Mouse (Mus musculus): ENCODE data around the gene Ankrd9. TPM values are rescaled to one million over a fixed set of nuclear protein-coding genes. Genes with fewer than 3 reads are reported as not detected.

The Ankrd9 gene
- polyA plus RNA-seq, 1 experiment from 2014 or later, result 22.7 TPM

DNA sequence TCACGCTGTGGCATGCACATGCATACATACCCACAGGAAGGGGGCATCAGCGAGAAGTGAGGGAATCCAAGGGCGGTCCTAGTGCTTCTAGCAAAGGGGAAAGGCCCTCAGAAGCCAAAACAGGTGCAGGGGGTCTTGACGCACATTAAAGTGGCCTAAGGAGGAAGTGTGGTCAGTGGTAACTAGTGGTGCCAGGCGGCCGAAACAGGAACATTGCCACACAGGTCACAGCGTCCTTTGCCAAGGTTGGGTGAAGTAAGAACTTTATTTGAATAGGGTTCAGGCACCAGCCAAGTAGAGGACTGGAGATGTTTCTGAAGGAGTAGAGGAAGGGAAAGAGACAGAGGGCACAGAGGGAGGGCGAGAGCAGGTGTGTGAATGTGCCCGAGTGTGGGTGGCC, 6.3 kb upstream of the Ankrd9 start:
- H3K4me2 ChIP-seq (replicated peaks), result no peak overlapping the region
- H3K4me1 ChIP-seq (replicated peaks), result peaks cover 15% of the 10 kb centered on the region
- no peaks in the 10 kb centered on the region for H3K27me3 ChIP-seq (replicated peaks)
- no peak overlapping the region for H3K9ac ChIP-seq
- WGBS, result 83% methylated on average over 9 of the region's 9 CpGs
- H3K9me3 ChIP-seq, result no peaks in the 10 kb centered on the region
- no peak for ATAC-seq
- H3K4me3 ChIP-seq (replicated peaks), result no peak overlapping the region
- H3K36me3 ChIP-seq, result no peaks in the 10 kb centered on the region
- H3K27ac ChIP-seq, result no peak overlapping the region

GRCm38 (mm10) chr12:110984598-110984997, 5.8 kb upstream of the Ankrd9 start:
- Histone ChIP-seq H3K9me3 (no peaks in the 10 kb centered on the region), H3K4me3 (replicated peaks) (no peak overlapping the region), H3K36me3 (no peaks in the 10 kb centered on the region), H3K27me3 (replicated peaks) (no peaks in the 10 kb centered on the region), H3K4me1 (replicated peaks) (peaks cover 18% of the 10 kb centered on the region), H3K9ac (no peak overlapping the region), H3K4me2 (replicated peaks) (no peak overlapping the region), H3K27ac (no peak overlapping the region)
- 54% methylated on average over 4 of the region's 4 CpGs for WGBS
- ATAC-seq, result 0 out of 2 replicates have a peak, but pooled peaks have one; percentile 31

DNA sequence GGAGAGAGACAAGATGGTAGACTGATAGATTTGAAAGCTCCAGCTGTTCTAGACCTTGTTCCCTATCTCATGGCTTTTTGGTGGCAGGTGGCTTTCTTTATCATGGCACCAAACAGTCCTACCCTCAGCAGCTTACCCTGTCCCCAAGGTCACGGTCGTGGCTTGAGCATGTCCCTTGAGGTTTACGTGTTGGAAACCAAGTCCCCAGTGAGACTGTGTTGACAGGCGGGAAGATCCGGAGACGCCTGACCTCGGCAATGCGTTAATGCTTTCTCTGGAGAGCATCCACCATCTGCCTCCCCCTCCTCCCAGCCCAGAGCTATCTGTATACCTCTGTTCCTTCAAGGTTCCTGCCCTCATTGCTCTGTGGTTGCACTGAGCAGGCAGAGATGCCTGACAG, 4.9 kb upstream of the Ankrd9 start:
- H3K27ac ChIP-seq, result no peak overlapping the region
- no peak overlapping the region for H3K4me3 ChIP-seq (replicated peaks)
- H3K36me3 ChIP-seq, result no peaks in the 10 kb centered on the region
- 71% methylated on average over 8 of the region's 8 CpGs for WGBS
- no peak overlapping the region for H3K4me2 ChIP-seq (replicated peaks)
- ATAC-seq, result no peak
- no peak overlapping the region for H3K9ac ChIP-seq
- H3K27me3 ChIP-seq (replicated peaks), result no peaks in the 10 kb centered on the region
- peaks cover 22% of the 10 kb centered on the region for H3K4me1 ChIP-seq (replicated peaks)
- no peaks in the 10 kb centered on the region for H3K9me3 ChIP-seq

GRCm38 (mm10) chr12:110983083-110983482, 4.2 kb upstream of the Ankrd9 start:
- WGBS, result 77% methylated on average over 8 of the region's 8 CpGs
- H3K4me3 ChIP-seq (replicated peaks), result no peak overlapping the region
- no peaks in the 10 kb centered on the region for H3K27me3 ChIP-seq (replicated peaks)
- peaks cover 27% of the 10 kb centered on the region for H3K4me1 ChIP-seq (replicated peaks)
- no peaks in the 10 kb centered on the region for H3K9me3 ChIP-seq
- H3K4me2 ChIP-seq (replicated peaks), result no peak overlapping the region
- no peak for ATAC-seq
- peak overlapping the region; percentile 51; the same call in 1 of the 2 replicates for H3K27ac ChIP-seq
- no peak overlapping the region for H3K9ac ChIP-seq
- no peaks in the 10 kb centered on the region for H3K36me3 ChIP-seq

GRCm38 (mm10) chr12:110981736-110982135, 2.9 kb upstream of the Ankrd9 start:
- H3K36me3 ChIP-seq, result peaks cover 5% of the 10 kb centered on the region
- no peaks in the 10 kb centered on the region for H3K9me3 ChIP-seq
- no peak overlapping the region for H3K27ac ChIP-seq
- no peaks in the 10 kb centered on the region for H3K27me3 ChIP-seq (replicated peaks)
- WGBS, result 72% methylated on average over 3 of the region's 3 CpGs
- H3K4me3 ChIP-seq (replicated peaks), result no peak overlapping the region
- no peak for ATAC-seq
- H3K4me1 ChIP-seq (replicated peaks), result peaks cover 31% of the 10 kb centered on the region
- no peak overlapping the region for H3K9ac ChIP-seq
- H3K4me2 ChIP-seq (replicated peaks), result no peak overlapping the region

GRCm38 (mm10) chr12:110979808-110980207, 968 bp upstream of the Ankrd9 start:
- Histone ChIP-seq H3K9me3 (no peaks in the 10 kb centered on the region), H3K36me3 (peaks cover 13% of the 10 kb centered on the region), H3K27me3 (replicated peaks) (no peaks in the 10 kb centered on the region), H3K4me1 (replicated peaks) (peaks cover 29% of the 10 kb centered on the region), H3K4me2 (replicated peaks) (peak overlapping the region; percentile 94), H3K4me3 (replicated peaks) (0 out of 2 replicates have a peak overlapping the region, but pooled peaks have one; percentile 90), H3K27ac (peak overlapping the region; percentile 85), H3K9ac (no peak overlapping the region)
- ATAC-seq, result peak; percentile 34
- 66% methylated on average over 3 of the region's 3 CpGs for WGBS

DNA sequence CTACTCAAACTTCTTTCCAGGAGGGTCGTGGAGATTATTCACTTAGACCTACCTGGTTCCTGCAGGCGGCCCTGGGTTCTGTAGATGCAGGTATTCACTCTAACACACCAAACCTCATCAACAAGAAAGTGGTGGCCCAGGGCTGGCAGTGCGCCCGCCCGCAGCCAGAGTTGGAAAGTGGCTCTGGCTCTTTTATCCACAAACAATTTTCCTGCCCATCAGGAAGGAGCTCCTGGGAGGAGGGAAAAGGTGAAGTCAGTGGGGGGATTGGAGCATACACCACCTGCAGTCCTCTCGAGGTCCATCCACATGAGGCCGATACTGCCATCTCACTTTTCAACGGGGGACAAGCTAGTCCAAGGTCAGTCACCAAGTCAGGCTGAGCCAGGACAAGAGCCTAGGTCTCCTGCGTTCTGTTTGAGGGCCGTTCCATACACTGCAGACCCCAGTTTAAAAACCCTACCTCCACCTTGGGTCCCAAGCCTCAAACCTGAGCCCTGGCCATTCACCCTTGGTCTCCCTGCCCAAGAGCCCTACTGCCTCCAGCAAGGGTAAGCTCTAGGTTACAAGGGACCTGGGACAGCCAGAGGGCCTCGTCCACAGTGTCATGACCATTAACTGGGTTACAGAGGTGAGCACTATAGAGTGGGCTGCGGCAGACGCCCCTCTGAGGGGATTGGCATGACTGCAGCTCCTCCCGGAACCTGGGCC, 789 bp downstream of the Ankrd9 start:
- 39% methylated on average over 14 of the region's 14 CpGs for WGBS
- H3K27ac ChIP-seq, result peak overlapping the region; percentile 79

GRCm38 (mm10) chr12:110977345-110977733, 1.5 kb downstream of the Ankrd9 start:
- WGBS, result 95% methylated on average over 18 of the region's 18 CpGs
- H3K4me3 ChIP-seq (replicated peaks), result 0 out of 2 replicates have a peak overlapping the region, but pooled peaks have one; percentile 90
- H3K9ac ChIP-seq, result no peak overlapping the region
- H3K36me3 ChIP-seq, result peaks cover 14% of the 10 kb centered on the region
- no peaks in the 10 kb centered on the region for H3K27me3 ChIP-seq (replicated peaks)
- no peak overlapping the region for H3K27ac ChIP-seq
- H3K9me3 ChIP-seq, result no peaks in the 10 kb centered on the region
- peak overlapping the region; percentile 94 for H3K4me2 ChIP-seq (replicated peaks)
- no peak for ATAC-seq
- peaks cover 17% of the 10 kb centered on the region for H3K4me1 ChIP-seq (replicated peaks)

More for the DNA sequence above, 789 bp downstream of the Ankrd9 start:
- Histone ChIP-seq H3K9ac (peak overlapping the region; percentile 86), H3K36me3 (peaks cover 14% of the 10 kb centered on the region), H3K27me3 (replicated peaks) (no peaks in the 10 kb centered on the region), H3K4me1 (replicated peaks) (peaks cover 19% of the 10 kb centered on the region), H3K4me3 (replicated peaks) (peak overlapping the region; percentile 90), H3K4me2 (replicated peaks) (peak overlapping the region; percentile 94), H3K9me3 (no peaks in the 10 kb centered on the region)
- ATAC-seq, result no peak

DNA sequence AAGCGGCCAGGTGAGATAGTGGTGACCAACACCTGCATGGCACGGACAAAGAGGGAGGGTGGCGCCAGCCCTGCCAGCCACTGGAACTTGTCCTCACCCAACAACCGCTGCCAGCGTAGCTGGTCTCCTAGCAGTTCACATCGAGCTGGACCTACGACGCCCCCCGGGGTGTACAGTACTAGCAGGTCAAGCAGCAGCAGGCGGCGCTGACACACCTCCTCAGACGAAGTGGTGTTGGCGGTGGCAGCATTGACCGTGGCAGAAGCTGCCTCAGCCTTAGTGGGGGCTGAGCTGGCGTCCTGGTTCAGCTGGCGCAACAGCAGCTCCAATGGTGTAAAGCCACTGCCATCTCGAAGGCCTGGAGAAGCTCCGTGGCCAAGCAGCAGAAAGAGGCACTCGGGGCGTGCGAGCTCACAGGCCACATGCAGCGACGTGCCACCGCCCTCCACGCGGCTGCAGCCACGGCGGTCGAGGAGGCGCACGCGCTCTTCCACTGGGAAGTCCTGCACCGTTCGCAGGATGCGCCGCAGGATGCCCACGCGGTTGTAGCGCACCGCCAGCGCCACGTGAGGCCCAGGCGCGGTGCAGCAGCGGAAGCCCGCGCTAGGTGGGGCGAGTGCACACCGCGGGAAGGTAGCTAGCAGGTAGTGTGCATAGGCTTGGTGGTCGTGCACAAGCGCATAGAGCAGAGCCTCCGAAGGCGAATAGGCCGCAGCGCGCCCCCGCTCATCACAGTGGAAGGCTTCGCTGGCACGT, 2.1 kb downstream of the Ankrd9 start:
- H3K27me3 ChIP-seq (replicated peaks), result no peaks in the 10 kb centered on the region
- no peak overlapping the region for H3K27ac ChIP-seq
- 91% methylated on average over 60 of the region's 60 CpGs for WGBS
- no peak overlapping the region for H3K4me3 ChIP-seq (replicated peaks)
- H3K9ac ChIP-seq, result no peak overlapping the region
- no peak for ATAC-seq
- no peak overlapping the region for H3K4me2 ChIP-seq (replicated peaks)
- H3K36me3 ChIP-seq, result peaks cover 14% of the 10 kb centered on the region
- H3K4me1 ChIP-seq (replicated peaks), result peaks cover 17% of the 10 kb centered on the region
- no peaks in the 10 kb centered on the region for H3K9me3 ChIP-seq

GRCm38 (mm10) chr12:110975838-110976468, 2.9 kb downstream of the Ankrd9 start:
- Histone ChIP-seq H3K9ac (no peak overlapping the region), H3K4me1 (replicated peaks) (peaks cover 17% of the 10 kb centered on the region), H3K27ac (no peak overlapping the region), H3K4me3 (replicated peaks) (no peak overlapping the region), H3K36me3 (peaks cover 14% of the 10 kb centered on the region), H3K9me3 (no peaks in the 10 kb centered on the region), H3K27me3 (replicated peaks) (no peaks in the 10 kb centered on the region), H3K4me2 (replicated peaks) (no peak overlapping the region)
- no peak for ATAC-seq
- 94% methylated on average over 4 of the region's 4 CpGs for WGBS

GRCm38 (mm10) chr12:110975385-110975784, 3.5 kb downstream of the Ankrd9 start:
- WGBS, result 90% methylated on average over 5 of the region's 5 CpGs
- Histone ChIP-seq H3K4me2 (replicated peaks) (no peak overlapping the region), H3K4me3 (replicated peaks) (no peak overlapping the region), H3K27ac (no peak overlapping the region), H3K4me1 (replicated peaks) (peaks cover 17% of the 10 kb centered on the region), H3K36me3 (peaks cover 14% of the 10 kb centered on the region), H3K9ac (no peak overlapping the region), H3K27me3 (replicated peaks) (no peaks in the 10 kb centered on the region), H3K9me3 (no peaks in the 10 kb centered on the region)
- ATAC-seq, result no peak

GRCm38 (mm10) chr12:110974726-110975125, 4.1 kb downstream of the Ankrd9 start:
- H3K9ac ChIP-seq, result no peak overlapping the region
- WGBS, result 90% methylated on average over 6 of the region's 6 CpGs
- H3K27ac ChIP-seq, result no peak overlapping the region
- H3K4me3 ChIP-seq (replicated peaks), result no peak overlapping the region
- H3K4me2 ChIP-seq (replicated peaks), result no peak overlapping the region
- peaks cover 16% of the 10 kb centered on the region for H3K4me1 ChIP-seq (replicated peaks)
- H3K36me3 ChIP-seq, result peaks cover 16% of the 10 kb centered on the region
- no peaks in the 10 kb centered on the region for H3K27me3 ChIP-seq (replicated peaks)
- H3K9me3 ChIP-seq, result no peaks in the 10 kb centered on the region
- no peak for ATAC-seq
